Mouse (Mus musculus) fibroblast of lung, adult 2 months (primary cell): Measurements from ENCODE around the gene 1700001O22Rik.

Experiments used
- DNase-seq: peaks from one replicate; pipeline ENCODE4 v3.0.0-alpha.2; 2011; ENCODE audit warnings: low read depth

The 1700001O22Rik gene

GRCm38 (mm10) chr2:30752471-30752870 is 51.0 kb downstream of the 1700001O22Rik start:
- no peak for DNase-seq

DNA sequence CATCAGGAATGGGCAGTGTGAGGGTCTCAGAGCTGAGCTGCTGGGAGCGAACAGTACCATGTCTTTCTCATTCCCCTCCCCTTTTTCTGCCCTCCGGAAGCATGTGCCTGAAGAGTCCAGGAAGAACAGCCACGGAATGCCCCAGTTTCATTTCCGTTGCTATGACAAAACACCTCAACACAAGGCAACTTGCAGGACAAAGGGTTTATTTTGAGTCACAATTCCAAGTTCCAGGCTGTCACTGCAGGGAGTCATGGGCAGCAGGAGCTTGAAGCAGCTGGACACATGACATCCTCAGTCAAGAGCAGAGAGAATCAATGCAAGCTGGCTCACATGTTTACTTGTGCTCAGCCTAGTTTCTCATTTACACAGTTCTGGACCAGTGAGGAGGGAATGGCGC is 53.4 kb downstream of the 1700001O22Rik start:
- no peak for DNase-seq

GRCm38 (mm10) chr2:30747602-30748162 is 55.8 kb downstream of the 1700001O22Rik start:
- DNase-seq: no peak
